Mouse (Mus musculus) kidney, adult 2 months (tissue): ENCODE measurements around the gene Mapk8ip2. TPM values are rescaled to one million over a fixed set of nuclear protein-coding genes. Genes with fewer than 3 reads are reported as not detected.

Source experiments
- DNase-seq: peaks from one replicate; pipeline ENCODE4 v3.0.0; 2021
- H3K27ac ChIP-seq: fragments of 200-500 bp; 2 replicates; pipeline ENCODE4 v1.5.1; 2012; ENCODE audit warnings: low read depth, low read length, control low read depth, inconsistent platforms; ENCODE audit not compliant: insufficient read depth
- H3K27me3 ChIP-seq: fragments of 200-500 bp; replicated peaks from 2 replicates; pipeline ENCODE4 v1.6.1; 2012; ENCODE audit warnings: mild to moderate bottlenecking, moderate library complexity, low read length, inconsistent platforms; ENCODE audit not compliant: control insufficient read depth, insufficient read depth
- H3K36me3 ChIP-seq: fragments of 200-500 bp; 2 replicates; pipeline ENCODE4 v1.6.1; 2012; ENCODE audit warnings: mild to moderate bottlenecking, moderate library complexity, low read length, inconsistent platforms; ENCODE audit not compliant: control insufficient read depth, insufficient read depth
- H3K4me1 ChIP-seq: fragments of 200-500 bp; 2 replicates; pipeline ENCODE4 v1.6.1; 2011; ENCODE audit warnings: low read length; ENCODE audit not compliant: control insufficient read depth, insufficient read depth
- H3K4me3 ChIP-seq: fragments of 200-500 bp; 2 replicates; pipeline ENCODE4 v1.5.1; 2011; ENCODE audit warnings: mild to moderate bottlenecking, low read depth, low read length, control low read depth; ENCODE audit not compliant: insufficient read depth
- CTCF ChIP-seq: fragments of 200-500 bp; conservative IDR thresholded peaks from 2 replicates; pipeline ENCODE4 v1.5.1; 2011; ENCODE audit warnings: low read depth, mild to moderate bottlenecking, control low read depth, low read length, moderate library complexity, mixed read lengths; ENCODE audit not compliant: insufficient read depth, insufficient read length
- POLR2A ChIP-seq: fragments of 200-500 bp; IDR thresholded peaks from one replicate; pipeline ENCODE4 v1.6.1; 2011; ENCODE audit warnings: low read depth, low read length, control low read depth
- WGBS: fragments of 180-500 bp; shearing (Covaris S2); methylation state at CpG from one replicate; pipeline ENCODE4 v1.1.7; 2018; 5-methylcytosine and 5-hydroxymethylcytosine counted together
- polyA plus RNA-seq: library from polyadenylated mRNA; depleted of rRNA; stranded (reverse); fragments of >200 nt; gene quantifications from 2 replicates; pipeline ENCODE4 v1.2.3, GENCODE M21; 2012

Gene Mapk8ip2
- polyA plus RNA-seq, 1 experiment, result 0.59 TPM

- H3K27ac ChIP-seq, result no peak overlapping the region
- 0 out of 2 replicates have a peak, but pooled peaks cover 1% of the 10 kb centered on the region for H3K27me3 ChIP-seq
- no peak for DNase-seq
- WGBS, result 31% methylated on average over 5 of the region's 6 CpGs
- H3K4me1 ChIP-seq, result no peaks in the 10 kb centered on the region
- TF ChIP-seq POLR2A, result no peak
- no peak for TF ChIP-seq CTCF
- no peak overlapping the region for H3K4me3 ChIP-seq
- H3K36me3 ChIP-seq, result no peaks in the 10 kb centered on the region
These were observed 1.1 kb downstream of the Mapk8ip2 start for GRCm38 (mm10) chr15:89454857-89455256.

DNA sequence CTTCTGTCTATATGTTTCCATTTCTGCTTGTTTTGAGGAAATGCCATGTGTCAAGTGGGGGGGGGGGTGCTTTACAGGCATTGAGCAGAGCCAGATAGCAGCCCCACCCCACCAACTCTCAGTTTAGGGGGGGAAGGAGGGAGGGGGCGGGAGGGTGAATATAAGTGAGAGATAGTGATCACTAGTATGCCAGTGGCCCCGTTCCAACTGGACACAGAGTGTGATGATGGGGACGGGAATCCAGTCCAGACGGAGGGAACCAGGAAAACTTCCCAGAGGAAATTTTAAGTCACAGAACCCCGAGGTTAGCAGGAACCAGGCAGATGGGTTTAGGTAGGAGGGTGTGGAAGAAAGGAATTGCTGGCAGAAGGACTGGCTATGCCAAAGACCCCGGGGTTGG is 1.9 kb downstream of the Mapk8ip2 start:
- H3K4me1 ChIP-seq, result no peaks in the 10 kb centered on the region
- H3K36me3 ChIP-seq, result no peaks in the 10 kb centered on the region
- WGBS, result 72% methylated on average over 6 of the region's 6 CpGs
- H3K27ac ChIP-seq, result no peak overlapping the region
- no peak for TF ChIP-seq POLR2A
- no peak for TF ChIP-seq CTCF
- 0 out of 2 replicates have a peak, but pooled peaks cover 1% of the 10 kb centered on the region for H3K27me3 ChIP-seq
- no peak overlapping the region for H3K4me3 ChIP-seq
- no peak for DNase-seq

- Histone ChIP-seq H3K4me1 (no peaks in the 10 kb centered on the region), H3K27me3 (0 out of 2 replicates have a peak, but pooled peaks cover 1% of the 10 kb centered on the region), H3K27ac (no peak overlapping the region), H3K36me3 (no peaks in the 10 kb centered on the region), H3K4me3 (no peak overlapping the region)
- DNase-seq, result no peak
- no peak for TF ChIP-seq POLR2A
- no peak for TF ChIP-seq CTCF
- 76% methylated on average over 15 of the region's 15 CpGs for WGBS
These were observed 5.2 kb downstream of the Mapk8ip2 start for GRCm38 (mm10) chr15:89458942-89459341.

DNA sequence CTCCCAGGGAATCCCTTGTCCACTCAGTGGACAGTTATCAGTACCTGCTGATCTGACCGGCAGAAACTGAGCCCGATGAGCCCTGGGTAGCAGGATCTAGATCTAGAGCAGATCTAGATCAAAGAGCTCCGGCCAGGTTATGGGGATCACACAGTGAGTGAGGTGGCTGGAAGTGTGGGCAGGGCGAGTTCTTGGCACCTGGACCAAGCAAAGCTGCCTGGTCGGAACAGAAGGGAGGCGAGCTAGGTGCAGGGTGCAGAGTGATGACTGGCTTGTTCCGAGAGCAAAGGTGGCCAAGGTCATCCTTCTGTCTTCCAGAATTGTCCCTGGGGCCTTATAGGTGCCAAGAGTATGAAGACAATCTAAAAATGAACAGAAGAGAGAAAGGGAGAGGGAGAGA is 6.1 kb downstream of the Mapk8ip2 start:
- DNase-seq, result no peak
- Histone ChIP-seq H3K27me3 (no peaks in the 10 kb centered on the region), H3K4me1 (no peaks in the 10 kb centered on the region), H3K36me3 (no peaks in the 10 kb centered on the region), H3K27ac (no peak overlapping the region), H3K4me3 (no peak overlapping the region)
- TF ChIP-seq CTCF (no peak), POLR2A (no peak)
- WGBS, result 80% methylated on average over 7 of the region's 7 CpGs

DNA sequence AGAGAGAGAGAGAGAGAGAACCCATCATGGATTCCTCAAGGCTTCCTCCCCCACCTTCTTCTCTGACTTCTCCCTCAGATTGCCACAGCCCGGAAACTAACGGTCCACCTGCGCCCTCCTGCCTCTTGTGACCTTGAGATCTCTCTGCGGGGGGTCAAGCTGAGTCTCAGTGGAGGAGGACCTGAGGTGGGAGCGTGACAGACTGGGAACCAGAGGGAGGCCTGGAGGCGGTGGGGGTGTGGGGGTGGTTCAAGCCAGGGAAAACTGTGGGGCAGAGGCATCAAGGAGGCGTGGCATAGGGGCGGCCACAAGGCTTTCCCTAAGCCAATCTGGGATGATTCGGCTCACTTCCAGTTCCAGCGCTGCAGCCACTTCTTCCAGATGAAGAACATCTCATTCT is 6.6 kb downstream of the Mapk8ip2 start:
- no peaks in the 10 kb centered on the region for H3K27me3 ChIP-seq
- TF ChIP-seq POLR2A (no peak), CTCF (no peak)
- 53% methylated on average over 10 of the region's 10 CpGs for WGBS

GRCm38 (mm10) chr15:89461321-89461720 is 7.6 kb downstream of the Mapk8ip2 start:
- whole genome bisulfite sequencing, result 78% methylated on average over 15 of the region's 15 CpGs

More for the DNA sequence above, 6.6 kb downstream of the Mapk8ip2 start:
- Histone ChIP-seq H3K27ac (no peak overlapping the region), H3K4me3 (no peak overlapping the region), H3K4me1 (no peaks in the 10 kb centered on the region), H3K36me3 (no peaks in the 10 kb centered on the region)
- no peak for DNase-seq

DNA sequence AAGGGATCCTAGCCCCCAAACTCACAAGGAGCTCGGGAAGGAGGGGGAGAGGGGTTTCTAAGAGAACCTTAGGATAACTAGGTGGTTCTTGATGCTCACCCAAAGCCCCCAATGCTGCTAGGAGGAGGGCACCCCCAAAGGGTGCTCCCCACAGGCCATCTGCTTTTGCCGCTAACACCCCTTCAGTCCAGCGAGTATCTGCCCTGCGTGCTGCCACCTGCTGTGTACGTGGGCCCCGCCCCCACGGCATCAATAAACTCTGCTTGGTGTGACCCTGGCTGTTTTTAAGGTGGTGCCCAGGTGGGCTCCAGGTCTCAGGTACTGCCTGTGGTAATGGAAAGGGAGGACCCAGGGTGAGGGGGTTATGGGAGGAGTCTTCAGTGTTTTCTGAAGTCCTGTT is 8.5 kb downstream of the Mapk8ip2 start:
- 74% methylated on average over 7 of the region's 7 CpGs for WGBS
- TF ChIP-seq POLR2A (no peak), CTCF (no peak)
- H3K4me1 ChIP-seq, result no peaks in the 10 kb centered on the region

More at GRCm38 (mm10) chr15:89461321-89461720, 7.6 kb downstream of the Mapk8ip2 start:
- no peak for DNase-seq
- no peak for TF ChIP-seq POLR2A
- no peak for TF ChIP-seq CTCF
- no peaks in the 10 kb centered on the region for H3K36me3 ChIP-seq
- H3K27ac ChIP-seq, result no peak overlapping the region
- H3K4me1 ChIP-seq, result no peaks in the 10 kb centered on the region
- H3K27me3 ChIP-seq, result no peaks in the 10 kb centered on the region
- no peak overlapping the region for H3K4me3 ChIP-seq

More for the DNA sequence above, 8.5 kb downstream of the Mapk8ip2 start:
- no peaks in the 10 kb centered on the region for H3K27me3 ChIP-seq
- H3K27ac ChIP-seq, result no peak overlapping the region
- no peak for DNase-seq
- H3K36me3 ChIP-seq, result no peaks in the 10 kb centered on the region
- no peak overlapping the region for H3K4me3 ChIP-seq
